Mouse (Mus musculus) small intestine, adult 2 months (tissue): ENCODE measurements around the gene Ppp2r5e. TPM values are rescaled to one million over a fixed set of nuclear protein-coding genes. Genes with fewer than 3 reads are reported as not detected.
"Not testable (repeated sequence)": the region's sequence is repeated elsewhere in the genome, so short reads cannot be mapped to it uniquely, and the experiment has no call there.

Experiments used
- H3K27ac ChIP-seq: fragments of 200-500 bp; 2 replicates; pipeline ENCODE4 v1.5.1; 2012; ENCODE audit warnings: low read depth, low read length, control low read depth, inconsistent platforms; ENCODE audit not compliant: insufficient read depth
- H3K27me3 ChIP-seq: fragments of 200-500 bp; 2 replicates; pipeline ENCODE4 v1.6.1; 2012; ENCODE audit warnings: mild to moderate bottlenecking, moderate library complexity, low read length, inconsistent platforms; ENCODE audit not compliant: control insufficient read depth, insufficient read depth
- H3K36me3 ChIP-seq: fragments of 200-500 bp; 2 replicates; pipeline ENCODE4 v1.6.1; 2012; ENCODE audit warnings: mild to moderate bottlenecking, low read length, control low read depth, inconsistent platforms; ENCODE audit not compliant: control insufficient read depth, insufficient read depth
- H3K4me1 ChIP-seq: fragments of 200-500 bp; 2 replicates; pipeline ENCODE4 v1.6.1; 2012; ENCODE audit warnings: low read length, inconsistent platforms, mixed read lengths; ENCODE audit not compliant: control insufficient read depth, insufficient read depth, insufficient read length
- H3K4me3 ChIP-seq: fragments of 200-500 bp; 2 replicates; pipeline ENCODE4 v1.5.1; 2012; ENCODE audit warnings: low read depth, mild to moderate bottlenecking, control low read depth, inconsistent platforms, low read length, moderate library complexity
- CTCF ChIP-seq: fragments of 200-500 bp; IDR thresholded peaks from 2 replicates; pipeline ENCODE4 v1.5.1; 2012; ENCODE audit warnings: low read depth, mild to moderate bottlenecking, control low read depth, inconsistent platforms, low read length, moderate library complexity, mixed read lengths; ENCODE audit not compliant: insufficient replicate concordance, insufficient read length; ENCODE audit errors: extremely low read depth
- POLR2A ChIP-seq: fragments of 200-500 bp; IDR thresholded peaks from 2 replicates; pipeline ENCODE4 v1.6.1; 2012; ENCODE audit warnings: low read depth, mild to moderate bottlenecking, control low read depth, inconsistent platforms, low read length, moderate library complexity
- WGBS: fragments of 180-500 bp; shearing (Covaris S2); methylation state at CpG from one replicate; pipeline ENCODE4 v1.1.7; 2018; 5-methylcytosine and 5-hydroxymethylcytosine counted together
- polyA plus RNA-seq: library from polyadenylated mRNA; depleted of rRNA; stranded (reverse); fragments of >200 nt; gene quantifications from 2 replicates; pipeline ENCODE4 v1.2.3, GENCODE M21; 2012

Ppp2r5e gene
- polyA plus RNA-seq, 1 experiment, result 14.2 TPM

GRCm38 (mm10) chr12:75448921-75449320 is 147.1 kb downstream of the Ppp2r5e start:
- 59% methylated on average over 5 of the region's 5 CpGs for WGBS
- no peaks in the 10 kb centered on the region for H3K4me1 ChIP-seq
- H3K36me3 ChIP-seq, result peaks cover 24% of the 10 kb centered on the region
- H3K27ac ChIP-seq, result no peak overlapping the region
- TF ChIP-seq POLR2A (no peak), CTCF (no peak)
- H3K27me3 ChIP-seq, result no peaks in the 10 kb centered on the region
- no peak overlapping the region for H3K4me3 ChIP-seq

DNA sequence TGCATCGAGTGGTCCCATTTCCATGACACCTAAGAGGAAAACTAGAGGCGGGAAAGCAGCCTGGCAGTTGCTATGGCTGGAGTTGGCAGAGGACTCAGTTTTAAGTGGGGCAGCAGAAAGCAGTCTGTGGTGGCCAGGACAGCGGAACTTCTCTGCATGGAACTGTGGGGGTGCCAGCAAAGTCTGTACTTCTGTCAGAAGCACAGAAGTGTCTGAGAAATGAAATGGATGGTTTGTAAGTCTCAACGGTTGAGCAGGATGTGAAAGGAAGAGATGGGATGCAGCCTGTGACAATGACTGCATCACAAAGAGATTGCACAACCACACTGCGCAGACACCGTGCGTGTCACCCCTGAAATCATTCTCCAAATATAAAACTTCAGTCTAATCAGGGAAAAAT is 149.8 kb downstream of the Ppp2r5e start:
- Histone ChIP-seq H3K36me3 (peaks cover 6% of the 10 kb centered on the region), H3K4me3 (no peak overlapping the region), H3K27me3 (no peaks in the 10 kb centered on the region), H3K27ac (no peak overlapping the region), H3K4me1 (no peaks in the 10 kb centered on the region)
- TF ChIP-seq CTCF (no peak), POLR2A (no peak)
- WGBS, result 68% methylated on average over 7 of the region's 7 CpGs

- 76% methylated on average over 6 of the region's 6 CpGs for WGBS
- H3K36me3 ChIP-seq, H3K27ac ChIP-seq, H3K27me3 ChIP-seq, H3K4me3 ChIP-seq, H3K4me1 ChIP-seq: not testable (repeated sequence)
Observed at GRCm38 (mm10) chr12:75432400-75432799, 163.6 kb downstream of the Ppp2r5e start.

- WGBS, result 23% methylated on average over 1 of the region's 1 CpGs
- Histone ChIP-seq H3K4me1 (no peaks in the 10 kb centered on the region), H3K27ac (no peak overlapping the region), H3K27me3 (no peaks in the 10 kb centered on the region), H3K4me3 (no peak overlapping the region), H3K36me3 (no peaks in the 10 kb centered on the region)
- no peak for TF ChIP-seq CTCF
- no peak for TF ChIP-seq POLR2A
Observed at GRCm38 (mm10) chr12:75429685-75430396, 166.2 kb downstream of the Ppp2r5e start.

- WGBS, result 88% methylated on average over 6 of the region's 6 CpGs
Observed at GRCm38 (mm10) chr12:75428719-75429118, 167.3 kb downstream of the Ppp2r5e start.

DNA sequence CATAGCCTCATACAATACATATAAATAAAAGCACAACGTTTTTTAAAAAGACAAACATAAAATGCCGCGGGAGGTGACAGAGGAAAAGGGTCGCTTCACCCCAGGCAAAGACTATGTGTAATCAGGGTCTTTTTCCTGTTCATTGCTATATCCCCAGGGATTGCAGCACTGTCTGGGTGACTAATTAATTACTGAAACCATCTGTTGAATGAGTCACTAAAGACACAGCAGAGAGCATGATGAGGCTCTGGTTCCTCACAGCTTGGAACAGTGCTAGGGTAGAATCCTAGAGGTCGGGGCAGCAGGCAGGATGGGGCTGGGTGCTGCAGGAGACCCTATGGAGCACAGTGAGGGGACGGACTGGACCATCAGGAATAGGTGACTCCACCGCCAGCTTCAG is 170.2 kb downstream of the Ppp2r5e start:
- TF ChIP-seq POLR2A (no peak), CTCF (no peak)
- 81% methylated on average over 7 of the region's 7 CpGs for WGBS
- no peaks in the 10 kb centered on the region for H3K36me3 ChIP-seq
- H3K4me3 ChIP-seq, result no peak overlapping the region
- no peak overlapping the region for H3K27ac ChIP-seq
- H3K27me3 ChIP-seq, result no peaks in the 10 kb centered on the region
- no peaks in the 10 kb centered on the region for H3K4me1 ChIP-seq

More at GRCm38 (mm10) chr12:75428719-75429118, 167.3 kb downstream of the Ppp2r5e start:
- TF ChIP-seq CTCF (no peak), POLR2A (no peak)
- Histone ChIP-seq H3K27ac (no peak overlapping the region), H3K27me3 (no peaks in the 10 kb centered on the region), H3K4me1 (no peaks in the 10 kb centered on the region), H3K36me3 (no peaks in the 10 kb centered on the region), H3K4me3 (no peak overlapping the region)

- TF ChIP-seq POLR2A (no peak), CTCF (no peak)
Observed at GRCm38 (mm10) chr12:75424817-75425216, 171.2 kb downstream of the Ppp2r5e start.

More at GRCm38 (mm10) chr12:75424817-75425216, 171.2 kb downstream of the Ppp2r5e start:
- WGBS, result 85% methylated on average over 4 of the region's 4 CpGs
- Histone ChIP-seq H3K4me1 (no peaks in the 10 kb centered on the region), H3K27me3 (no peaks in the 10 kb centered on the region), H3K36me3 (no peaks in the 10 kb centered on the region), H3K27ac (no peak overlapping the region), H3K4me3 (no peak overlapping the region)
